In genomic region chr9:51075780-51076179, GRCm38 (mm10) we compare ENCODE assay signal across 8 mouse cellular contexts. TPM values are rescaled to one million over a fixed set of nuclear protein-coding genes. Genes with fewer than 3 reads are reported as not detected.
DNase-seq lines count a peak whose midpoint lies in the region; ATAC-seq and TF ChIP-seq lines count a peak whose summit lies in the region.

No protein-coding gene starts in this region.

- H3K27ac ChIP-seq in intestine, postnatal 0 days (ENCODE audit: low read depth, low read length): no peak overlapping the region
- no peak overlapping the region for H3K27ac ChIP-seq in liver, embryonic 16.5 days (ENCODE audit: low read length)
- H3K27ac ChIP-seq in neural tube, embryonic 13.5 days (replicated peaks): no peak overlapping the region

- ATAC-seq in intestine, postnatal 0 days: peak; percentile 8; the same call in 1 of the 2 replicates
- ATAC-seq in liver, embryonic 16.5 days (ENCODE audit: low read depth): peak; percentile 9; the same call in 1 of the 2 replicates
- ATAC-seq in neural tube, embryonic 13.5 days (ENCODE audit: low read depth): no peak

- H3K4me2 ChIP-seq in intestine, postnatal 0 days (replicated peaks; ENCODE audit: low read depth): peak overlapping the region; percentile 83
- H3K4me2 ChIP-seq in liver, embryonic 16.5 days (ENCODE audit: low read depth, low read length): peak overlapping the region; percentile 70
- H3K4me2 ChIP-seq in neural tube, embryonic 13.5 days: peak overlapping the region; percentile 57

- H3K9ac ChIP-seq in intestine, postnatal 0 days (ENCODE audit: low read depth, low read length): no peak overlapping the region
- no peak overlapping the region for H3K9ac ChIP-seq in liver, embryonic 16.5 days (ENCODE audit: low read depth, low read length)
- H3K9ac ChIP-seq in neural tube, embryonic 13.5 days: no peak overlapping the region

- H3K4me1 ChIP-seq in intestine, postnatal 0 days (replicated peaks; ENCODE audit: control insufficient read depth, insufficient read depth, low read length): 0 out of 2 replicates have a peak, but pooled peaks cover 7% of the 10 kb centered on the region
- H3K4me1 ChIP-seq in liver, embryonic 16.5 days (ENCODE audit: control insufficient read depth, low read depth, low read length): peaks cover 11% of the 10 kb centered on the region; the same call in 1 of the 2 replicates
- H3K4me1 ChIP-seq in neural tube, embryonic 13.5 days (replicated peaks): peaks cover 21% of the 10 kb centered on the region

- no peak for TF ChIP-seq CTCF in intestine, postnatal 0 days (IDR thresholded peaks at IDR 0.05; ENCODE audit: low read depth)

- H3K27me3 ChIP-seq in intestine, postnatal 0 days (replicated peaks; ENCODE audit: control insufficient read depth, insufficient read depth, low read length): no peaks in the 10 kb centered on the region
- H3K27me3 ChIP-seq in liver, embryonic 16.5 days (ENCODE audit: control insufficient read depth, insufficient read depth, low read depth, low read length): no peaks in the 10 kb centered on the region
- H3K27me3 ChIP-seq in neural tube, embryonic 13.5 days: peaks cover 21% of the 10 kb centered on the region

- no peaks in the 10 kb centered on the region for H3K36me3 ChIP-seq in intestine, postnatal 0 days (ENCODE audit: control insufficient read depth, insufficient read depth)
- H3K36me3 ChIP-seq in liver, embryonic 16.5 days (ENCODE audit: control insufficient read depth, insufficient read depth): no peaks in the 10 kb centered on the region
- no peaks in the 10 kb centered on the region for H3K36me3 ChIP-seq in neural tube, embryonic 13.5 days

- H3K9me3 ChIP-seq in intestine, postnatal 0 days (ENCODE audit: control insufficient read depth): no peaks in the 10 kb centered on the region
- H3K9me3 ChIP-seq in liver, embryonic 16.5 days (replicated peaks; ENCODE audit: control insufficient read depth, low read length): no peaks in the 10 kb centered on the region
- H3K9me3 ChIP-seq in neural tube, embryonic 13.5 days: no peaks in the 10 kb centered on the region

- H3K4me3 ChIP-seq in intestine, postnatal 0 days (ENCODE audit: low read depth, low read length): peak overlapping the region; percentile 43; the same call in 1 of the 2 replicates
- peak overlapping the region; percentile 56; the same call in 1 of the 2 replicates for H3K4me3 ChIP-seq in liver, embryonic 16.5 days (ENCODE audit: low read depth, low read length)
- H3K4me3 ChIP-seq in neural tube, embryonic 13.5 days: peak overlapping the region; percentile 34

- DNase-seq in layer of hippocampus, adult 9-10 months (ENCODE audit: low spot score): peak; percentile 4
- no peak for DNase-seq in layer of hippocampus, postnatal 14 days (ENCODE audit: low spot score in 2 of 2)
- peak; percentile 65 to 70 for DNase-seq in cerebellum, adult 18-20 months
- DNase-seq in heart, adult 11 months: peak; percentile 97
- DNase-seq in frontal cortex, postnatal 14 days (ENCODE audit: low spot score in 2 of 2): no peak

- 36% methylated on average over 3 of the region's 3 CpGs for WGBS in intestine, postnatal 0 days
- WGBS in liver, embryonic 16.5 days (ENCODE audit: insufficient replicate concordance): 29% methylated on average over 3 of the region's 3 CpGs
- WGBS in neural tube, embryonic 13.5 days: 29% methylated on average over 3 of the region's 3 CpGs

RNA-seq across cellular contexts. Expression of gene Layn, which starts 1.1 kb away (rescaled TPM):
- total RNA-seq in layer of hippocampus, postnatal 14 days (2021): 1 to 10 TPM; 5.3 to 5.4 TPM
- polyA plus RNA-seq in intestine, postnatal 0 days (2015; fragmentation: Nextera tagmentation; extraction: Ambion mirVana): 1.7 and 2.6 TPM in 2 replicates
- 1.3 and 1.4 TPM in 2 replicates for polyA plus RNA-seq in liver, embryonic 16.5 days (2015; fragmentation: Nextera tagmentation; extraction: Ambion mirVana)
- polyA plus RNA-seq in neural tube, embryonic 13.5 days (2015; fragmentation: Nextera tagmentation; extraction: Ambion mirVana): 2.4 and 2.7 TPM in 2 replicates

RNA-seq across cellular contexts. Expression of gene Btg4, which starts 15.1 kb away (rescaled TPM):
- total RNA-seq in layer of hippocampus, postnatal 14 days (2021): not detected
- not detected in 2 replicates for polyA plus RNA-seq in intestine, postnatal 0 days (2015; fragmentation: Nextera tagmentation; extraction: Ambion mirVana)
- not detected in 2 replicates for polyA plus RNA-seq in liver, embryonic 16.5 days (2015; fragmentation: Nextera tagmentation; extraction: Ambion mirVana)
- not detected in 2 replicates for polyA plus RNA-seq in neural tube, embryonic 13.5 days (2015; fragmentation: Nextera tagmentation; extraction: Ambion mirVana)

RNA-seq across cellular contexts. Expression of gene 4833427G06Rik, which starts 26.1 kb away (rescaled TPM):
- 1 to 10 TPM in 1 of 2 experiments, not detected in 1; 1.6 TPM for total RNA-seq in layer of hippocampus, postnatal 14 days (2021)
- not detected in 2 replicates for polyA plus RNA-seq in intestine, postnatal 0 days (2015; fragmentation: Nextera tagmentation; extraction: Ambion mirVana)
- not detected in 2 replicates for polyA plus RNA-seq in liver, embryonic 16.5 days (2015; fragmentation: Nextera tagmentation; extraction: Ambion mirVana)
- polyA plus RNA-seq in neural tube, embryonic 13.5 days (2015; fragmentation: Nextera tagmentation; extraction: Ambion mirVana): 0.60 TPM in 1 of 2 replicates, not detected in the other

Comparison
In these comparisons a context has a peak if more than half of its experiments do, and no peak if none do; other contexts are left out.
1. DNase-seq: peak in layer of hippocampus, adult 9-10 months (single experiment), cerebellum, adult 18-20 months (2 of 2) and heart, adult 11 months (single experiment); none in layer of hippocampus, postnatal 14 days (0 of 2) and frontal cortex, postnatal 14 days (0 of 2).
2. Peak in every context shown above with its lines, with median percentiles within 50 percentile points of each other: H3K4me2 ChIP-seq and H3K4me3 ChIP-seq.